Mouse (Mus musculus) embryonic facial prominence, embryonic 10.5 days (tissue): Measurements from ENCODE around the gene Rhag. TPM values are rescaled to one million over a fixed set of nuclear protein-coding genes. Genes with fewer than 3 reads are reported as not detected.

Experiments
- DNase-seq: peaks from one replicate; pipeline ENCODE4 v3.0.0-alpha.2; 2017; ENCODE audit warnings: low spot score
- H3K27ac ChIP-seq: fragments of 300-500 bp; sonication (generic); replicated peaks from 2 replicates; pipeline ENCODE4 v1.5.1; 2016; ENCODE audit warnings: mild to moderate bottlenecking
- H3K27me3 ChIP-seq: fragments of 300-500 bp; sonication (generic); replicated peaks from 2 replicates; pipeline ENCODE4 v1.6.1; 2016; ENCODE audit warnings: low read depth, mild to moderate bottlenecking; ENCODE audit not compliant: poor library complexity, severe bottlenecking
- H3K36me3 ChIP-seq: fragments of 300-500 bp; sonication (generic); replicated peaks from 2 replicates; pipeline ENCODE4 v1.6.1; 2016; ENCODE audit warnings: mild to moderate bottlenecking, moderate library complexity
- H3K4me1 ChIP-seq: fragments of 300-500 bp; sonication (generic); 2 replicates; pipeline ENCODE4 v1.6.1; 2016
- H3K4me3 ChIP-seq: fragments of 300-500 bp; sonication (generic); 2 replicates; pipeline ENCODE4 v1.5.1; 2016; ENCODE audit warnings: mild to moderate bottlenecking, moderate library complexity
- H3K9me3 ChIP-seq: fragments of 300-500 bp; sonication (generic); 2 replicates; pipeline ENCODE4 v1.6.1; 2016; ENCODE audit warnings: mild to moderate bottlenecking
- WGBS: fragments of 180-500 bp; shearing (Covaris S2); methylation state at CpG from one replicate; pipeline ENCODE4 v1.1.7; 2016; 5-methylcytosine and 5-hydroxymethylcytosine counted together
- polyA plus RNA-seq: library from polyadenylated mRNA; unstranded; fragments of >200 nt; fragmentation: Nextera tagmentation; extraction: Ambion mirVana; gene quantifications from 2 replicates; pipeline ENCODE4 v1.2.1, GENCODE M21; 2016

The Rhag gene
- polyA plus RNA-seq, 1 experiment from 2014 or later, result 5.6 TPM

GRCm38 (mm10) chr17:40821477-40821876 lies 10.6 kb downstream of the Rhag start:
- Histone ChIP-seq H3K4me1 (no peaks in the 10 kb centered on the region), H3K36me3 (no peaks in the 10 kb centered on the region), H3K4me3 (no peak overlapping the region), H3K9me3 (no peaks in the 10 kb centered on the region), H3K27me3 (no peaks in the 10 kb centered on the region), H3K27ac (no peak overlapping the region)
- whole genome bisulfite sequencing, result 79% methylated on average over 9 of the region's 9 CpGs
- no peak for DNase-seq

- H3K9me3 ChIP-seq, result no peaks in the 10 kb centered on the region
- WGBS, result 33% methylated on average over 4 of the region's 4 CpGs
- H3K4me1 ChIP-seq, result no peaks in the 10 kb centered on the region
- no peak overlapping the region for H3K4me3 ChIP-seq
- no peaks in the 10 kb centered on the region for H3K27me3 ChIP-seq
- no peaks in the 10 kb centered on the region for H3K36me3 ChIP-seq
- peak; percentile 11 for DNase-seq
- no peak overlapping the region for H3K27ac ChIP-seq
These were observed 12.9 kb downstream of the Rhag start for GRCm38 (mm10) chr17:40823817-40824216.

- 59% methylated on average over 8 of the region's 8 CpGs for WGBS
- H3K36me3 ChIP-seq, result no peaks in the 10 kb centered on the region
- DNase-seq, result peak; percentile 24
- no peak overlapping the region for H3K27ac ChIP-seq
- H3K4me3 ChIP-seq, result no peak overlapping the region
- no peaks in the 10 kb centered on the region for H3K9me3 ChIP-seq
- no peaks in the 10 kb centered on the region for H3K4me1 ChIP-seq
- no peaks in the 10 kb centered on the region for H3K27me3 ChIP-seq
These were observed 13.6 kb downstream of the Rhag start for GRCm38 (mm10) chr17:40824549-40824948.

- no peaks in the 10 kb centered on the region for H3K4me1 ChIP-seq
- no peak overlapping the region for H3K4me3 ChIP-seq
- WGBS, result 55% methylated on average over 2 of the region's 2 CpGs
- no peak for DNase-seq
- no peaks in the 10 kb centered on the region for H3K9me3 ChIP-seq
- H3K27ac ChIP-seq, result no peak overlapping the region
- no peaks in the 10 kb centered on the region for H3K27me3 ChIP-seq
- H3K36me3 ChIP-seq, result no peaks in the 10 kb centered on the region
These were observed 20.9 kb downstream of the Rhag start for GRCm38 (mm10) chr17:40831870-40832269.

GRCm38 (mm10) chr17:40837308-40837707 lies 26.4 kb downstream of the Rhag start:
- H3K27ac ChIP-seq, result no peak overlapping the region
- DNase-seq, result no peak
- no peaks in the 10 kb centered on the region for H3K36me3 ChIP-seq
- no peaks in the 10 kb centered on the region for H3K27me3 ChIP-seq
- no peaks in the 10 kb centered on the region for H3K4me1 ChIP-seq
- H3K9me3 ChIP-seq, result no peaks in the 10 kb centered on the region
- H3K4me3 ChIP-seq, result no peak overlapping the region

- no peak for DNase-seq
- Histone ChIP-seq H3K27ac (no peak overlapping the region), H3K27me3 (no peaks in the 10 kb centered on the region), H3K9me3 (no peaks in the 10 kb centered on the region), H3K4me1 (no peaks in the 10 kb centered on the region), H3K36me3 (no peaks in the 10 kb centered on the region), H3K4me3 (no peak overlapping the region)
These were observed 44.1 kb downstream of the Rhag start for GRCm38 (mm10) chr17:40855065-40855464.

GRCm38 (mm10) chr17:40868952-40869747 lies 58.2 kb downstream of the Rhag start:
- Histone ChIP-seq H3K27ac (no peak overlapping the region), H3K4me1 (no peaks in the 10 kb centered on the region), H3K27me3 (no peaks in the 10 kb centered on the region), H3K9me3 (no peaks in the 10 kb centered on the region), H3K36me3 (no peaks in the 10 kb centered on the region), H3K4me3 (no peak overlapping the region)
- DNase-seq, result no peak
- 84% methylated on average over 10 of the region's 10 CpGs for WGBS

GRCm38 (mm10) chr17:40872626-40873025 lies 61.7 kb downstream of the Rhag start:
- H3K36me3 ChIP-seq, result no peaks in the 10 kb centered on the region
- WGBS, result 92% methylated on average over 6 of the region's 6 CpGs
- H3K4me3 ChIP-seq, result no peak overlapping the region
- DNase-seq, result no peak
- no peaks in the 10 kb centered on the region for H3K27me3 ChIP-seq
- no peaks in the 10 kb centered on the region for H3K9me3 ChIP-seq
- H3K4me1 ChIP-seq, result no peaks in the 10 kb centered on the region
- H3K27ac ChIP-seq, result no peak overlapping the region

GRCm38 (mm10) chr17:40873582-40874011 lies 62.7 kb downstream of the Rhag start:
- Histone ChIP-seq H3K4me3 (no peak overlapping the region), H3K4me1 (no peaks in the 10 kb centered on the region), H3K9me3 (no peaks in the 10 kb centered on the region), H3K27me3 (no peaks in the 10 kb centered on the region), H3K36me3 (no peaks in the 10 kb centered on the region), H3K27ac (no peak overlapping the region)
- 63% methylated on average over 2 of the region's 2 CpGs for whole genome bisulfite sequencing
- no peak for DNase-seq

- DNase-seq, result no peak
- H3K27me3 ChIP-seq, result no peaks in the 10 kb centered on the region; the same call in 1 of the 2 replicates
- H3K4me3 ChIP-seq, result no peak overlapping the region
- 89% methylated on average over 3 of the region's 3 CpGs for WGBS
- no peaks in the 10 kb centered on the region for H3K9me3 ChIP-seq
- no peak overlapping the region for H3K27ac ChIP-seq
- H3K36me3 ChIP-seq, result no peaks in the 10 kb centered on the region
- peaks cover under 1% of the 10 kb centered on the region; the same call in 1 of the 2 replicates for H3K4me1 ChIP-seq
These were observed 63.8 kb downstream of the Rhag start for GRCm38 (mm10) chr17:40874701-40875100.

GRCm38 (mm10) chr17:40875568-40875967 lies 64.6 kb downstream of the Rhag start:
- H3K4me1 ChIP-seq, result peaks cover 4% of the 10 kb centered on the region; the same call in 1 of the 2 replicates
- no peak for DNase-seq
- H3K36me3 ChIP-seq, result no peaks in the 10 kb centered on the region
- H3K27me3 ChIP-seq, result no peaks in the 10 kb centered on the region; the same call in 1 of the 2 replicates
- H3K27ac ChIP-seq, result no peak overlapping the region
- 94% methylated on average over 1 of the region's 1 CpGs for WGBS
- no peak overlapping the region for H3K4me3 ChIP-seq
- no peaks in the 10 kb centered on the region for H3K9me3 ChIP-seq

- Histone ChIP-seq H3K4me1 (peaks cover 4% of the 10 kb centered on the region; the same call in 1 of the 2 replicates), H3K27me3 (no peaks in the 10 kb centered on the region; the same call in 1 of the 2 replicates), H3K27ac (no peak overlapping the region), H3K9me3 (no peaks in the 10 kb centered on the region), H3K36me3 (no peaks in the 10 kb centered on the region), H3K4me3 (no peak overlapping the region)
- no peak for DNase-seq
- 42% methylated on average over 3 of the region's 3 CpGs for WGBS
These were observed 66.8 kb downstream of the Rhag start for GRCm38 (mm10) chr17:40877741-40878140.

- H3K4me3 ChIP-seq, result peak overlapping the region; percentile 68
- peaks cover 4% of the 10 kb centered on the region; the same call in 1 of the 2 replicates for H3K4me1 ChIP-seq
- H3K27me3 ChIP-seq, result no peaks in the 10 kb centered on the region; the same call in 1 of the 2 replicates
- peak overlapping the region; percentile 80 for H3K27ac ChIP-seq
- H3K36me3 ChIP-seq, result no peaks in the 10 kb centered on the region
- DNase-seq, result no peak
- H3K9me3 ChIP-seq, result no peaks in the 10 kb centered on the region
- 6% methylated on average over 6 of the region's 6 CpGs for WGBS
These were observed 68.6 kb downstream of the Rhag start for GRCm38 (mm10) chr17:40879528-40879923.
